Mouse (Mus musculus) embryonic facial prominence, embryonic 15.5 days (tissue): ENCODE results near the gene Zmiz2. TPM values are rescaled to one million over a fixed set of nuclear protein-coding genes. Genes with fewer than 3 reads are reported as not detected.

Experiments
- ATAC-seq: fragments of 200-750 bp; cut with Nextera tagmentation; 2 replicates; pipeline ENCODE4 v1.8.0; 2017; ENCODE audit warnings: low read depth, moderate TSS enrichment; ENCODE audit not compliant: insufficient number of reproducible peaks, low FRiP score, low TSS enrichment
- H3K27ac ChIP-seq: fragments of 300-500 bp; sonication (generic); replicated peaks from 2 replicates; pipeline ENCODE4 v1.5.1; 2015; ENCODE audit warnings: mild to moderate bottlenecking, inconsistent platforms
- H3K27me3 ChIP-seq: fragments of 300-500 bp; sonication (generic); 2 replicates; pipeline ENCODE4 v1.6.1; 2015; ENCODE audit warnings: inconsistent platforms
- H3K36me3 ChIP-seq: fragments of 300-500 bp; sonication (generic); 2 replicates; pipeline ENCODE4 v1.6.1; 2015; ENCODE audit warnings: mild to moderate bottlenecking, inconsistent platforms
- H3K4me1 ChIP-seq: fragments of 300-500 bp; sonication (generic); 2 replicates; pipeline ENCODE4 v1.6.1; 2015; ENCODE audit warnings: inconsistent platforms
- H3K4me2 ChIP-seq: fragments of 300-500 bp; sonication (generic); replicated peaks from 2 replicates; pipeline ENCODE4 v1.6.1; 2015; ENCODE audit warnings: mild to moderate bottlenecking, inconsistent platforms
- H3K4me3 ChIP-seq: fragments of 300-500 bp; sonication (generic); replicated peaks from 2 replicates; pipeline ENCODE4 v1.5.1; 2015; ENCODE audit warnings: mild to moderate bottlenecking, inconsistent platforms
- H3K9ac ChIP-seq: fragments of 300-500 bp; sonication (generic); 2 replicates; pipeline ENCODE4 v1.6.1; 2015; ENCODE audit warnings: inconsistent platforms
- H3K9me3 ChIP-seq: fragments of 300-500 bp; sonication (generic); replicated peaks from 2 replicates; pipeline ENCODE4 v1.6.1; 2016; ENCODE audit warnings: inconsistent platforms
- WGBS: fragments of 180-500 bp; shearing (Covaris S2); methylation state at CpG from one replicate; pipeline ENCODE4 v1.1.7; 2015; 5-methylcytosine and 5-hydroxymethylcytosine counted together
- polyA plus RNA-seq: library from polyadenylated mRNA; unstranded; fragments of >200 nt; fragmentation: Nextera tagmentation; extraction: Ambion mirVana; gene quantifications from 2 replicates; pipeline ENCODE4 v1.2.1, GENCODE M21; 2015

Gene Zmiz2
- polyA plus RNA-seq, 1 experiment from 2014 or later: 12.9 TPM

GRCm38 (mm10) chr11:6371376-6372155 is 17.3 kb upstream of the Zmiz2 start:
- H3K36me3 ChIP-seq: no peaks in the 10 kb centered on the region
- no peak overlapping the region for H3K27ac ChIP-seq
- no peaks in the 10 kb centered on the region for H3K9me3 ChIP-seq
- no peaks in the 10 kb centered on the region for H3K27me3 ChIP-seq
- no peaks in the 10 kb centered on the region for H3K4me1 ChIP-seq
- no peak for ATAC-seq
- no peak overlapping the region for H3K9ac ChIP-seq
- no peak overlapping the region for H3K4me3 ChIP-seq
- 86% methylated on average over 11 of the region's 11 CpGs for WGBS
- H3K4me2 ChIP-seq: no peak overlapping the region

- H3K27me3 ChIP-seq: no peaks in the 10 kb centered on the region
- H3K4me1 ChIP-seq: no peaks in the 10 kb centered on the region
- WGBS: 88% methylated on average over 9 of the region's 9 CpGs
- no peaks in the 10 kb centered on the region for H3K36me3 ChIP-seq
- no peak overlapping the region for H3K4me2 ChIP-seq
- ATAC-seq: no peak
- H3K9me3 ChIP-seq: no peaks in the 10 kb centered on the region
- no peak overlapping the region for H3K9ac ChIP-seq
- H3K27ac ChIP-seq: no peak overlapping the region
- H3K4me3 ChIP-seq: no peak overlapping the region
Observed at GRCm38 (mm10) chr11:6372784-6373183, 16.1 kb upstream of the Zmiz2 start.

GRCm38 (mm10) chr11:6380916-6381315 is 8.0 kb upstream of the Zmiz2 start:
- Histone ChIP-seq H3K9ac (no peak overlapping the region), H3K36me3 (no peaks in the 10 kb centered on the region), H3K27ac (no peak overlapping the region), H3K4me3 (no peak overlapping the region), H3K4me2 (no peak overlapping the region), H3K4me1 (no peaks in the 10 kb centered on the region), H3K27me3 (no peaks in the 10 kb centered on the region), H3K9me3 (no peaks in the 10 kb centered on the region)
- WGBS: 79% methylated on average over 6 of the region's 6 CpGs
- no peak for ATAC-seq

GRCm38 (mm10) chr11:6388126-6388725 is 648 bp upstream of the Zmiz2 start:
- Histone ChIP-seq H3K27me3 (no peaks in the 10 kb centered on the region), H3K9ac (no peak overlapping the region), H3K9me3 (no peaks in the 10 kb centered on the region), H3K4me3 (peak overlapping the region; percentile 82; the same call in 1 of the 2 replicates), H3K27ac (peak overlapping the region; percentile 95), H3K4me2 (peak overlapping the region; percentile 41; the same call in 1 of the 2 replicates), H3K4me1 (peaks cover 23% of the 10 kb centered on the region), H3K36me3 (peaks cover 5% of the 10 kb centered on the region; the same call in 1 of the 2 replicates)
- WGBS: 88% methylated on average over 6 of the region's 6 CpGs
- no peak for ATAC-seq

DNA sequence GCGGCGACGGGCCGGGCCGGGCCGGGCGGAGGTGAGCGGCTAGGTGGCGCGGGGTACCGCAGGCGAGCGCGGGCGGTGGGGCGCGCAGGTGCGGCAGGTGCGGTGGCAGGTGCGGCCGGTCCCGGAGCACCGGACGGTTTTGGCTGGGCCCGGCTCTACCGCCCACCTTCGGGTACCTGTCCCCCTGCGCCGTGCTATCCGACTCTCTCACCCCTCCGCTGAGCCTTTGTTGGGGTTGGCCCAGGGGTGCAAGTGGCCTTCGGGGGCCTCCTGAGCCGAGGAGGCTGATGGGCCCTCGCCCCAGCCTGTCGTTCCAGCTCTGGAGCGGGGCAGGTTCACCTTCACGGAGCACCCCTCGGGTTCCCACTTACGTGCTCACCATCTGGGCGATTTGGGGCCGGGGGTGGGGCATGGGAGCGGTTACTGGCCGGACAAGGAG is 628 bp downstream of the Zmiz2 start:
- under 1% methylated on average over 40 of the region's 43 CpGs for WGBS
- peak overlapping the region; percentile 76 for H3K9ac ChIP-seq
- no peaks in the 10 kb centered on the region for H3K9me3 ChIP-seq
- ATAC-seq: no peak
- H3K27me3 ChIP-seq: no peaks in the 10 kb centered on the region
- H3K4me1 ChIP-seq: peaks cover 23% of the 10 kb centered on the region
- peak overlapping the region; percentile 82 for H3K4me3 ChIP-seq
- 0 out of 2 replicates have a peak overlapping the region, but pooled peaks have one; percentile 48 for H3K27ac ChIP-seq
- H3K36me3 ChIP-seq: peaks cover 5% of the 10 kb centered on the region; the same call in 1 of the 2 replicates
- H3K4me2 ChIP-seq: peak overlapping the region; percentile 84

DNA sequence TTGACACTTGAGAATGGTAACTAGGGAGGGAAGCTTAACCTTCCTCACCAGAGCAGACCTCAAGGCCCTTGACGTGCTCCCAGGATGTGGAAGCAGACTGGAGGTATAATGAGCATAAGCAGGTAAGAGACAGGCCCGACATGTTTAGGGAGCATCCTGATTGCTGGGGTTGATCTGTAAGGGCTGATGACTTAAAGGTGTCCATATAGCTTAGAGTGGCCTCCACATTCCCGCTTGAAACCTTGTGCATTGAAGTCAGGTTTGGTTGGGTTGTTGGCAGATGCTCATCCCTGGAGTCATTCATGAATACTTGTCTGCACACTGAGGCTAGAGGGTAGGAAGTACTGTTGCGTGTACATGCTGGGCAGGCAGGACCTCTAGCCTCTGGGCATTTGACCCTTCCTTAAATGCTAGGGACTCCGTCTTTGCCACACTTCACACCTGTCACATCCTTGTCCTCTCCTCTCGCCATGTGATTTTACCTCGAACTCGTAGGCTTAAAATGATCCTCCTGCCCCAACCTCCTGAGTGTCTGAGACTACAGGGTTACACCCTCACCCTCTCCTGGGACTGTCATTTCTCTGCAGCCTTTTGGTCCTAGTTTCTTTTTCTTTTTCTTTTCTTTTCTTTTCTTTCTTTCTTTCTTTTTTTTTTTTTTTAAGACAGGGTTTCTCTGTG is 1.6 kb downstream of the Zmiz2 start:
- Histone ChIP-seq H3K9ac (peak overlapping the region; percentile 76; the same call in 1 of the 2 replicates), H3K36me3 (peaks cover 5% of the 10 kb centered on the region; the same call in 1 of the 2 replicates), H3K27me3 (no peaks in the 10 kb centered on the region), H3K9me3 (no peaks in the 10 kb centered on the region), H3K27ac (no peak overlapping the region), H3K4me3 (peak overlapping the region; percentile 82), H3K4me1 (peaks cover 23% of the 10 kb centered on the region), H3K4me2 (peak overlapping the region; percentile 84)
- 78% methylated on average over 8 of the region's 8 CpGs for WGBS
- ATAC-seq: no peak

GRCm38 (mm10) chr11:6391516-6392276 is 2.8 kb downstream of the Zmiz2 start:
- 80% methylated on average over 8 of the region's 8 CpGs for WGBS
- H3K27ac ChIP-seq: no peak overlapping the region
- H3K9ac ChIP-seq: no peak overlapping the region
- no peaks in the 10 kb centered on the region for H3K9me3 ChIP-seq
- peaks cover 14% of the 10 kb centered on the region for H3K36me3 ChIP-seq
- no peaks in the 10 kb centered on the region for H3K27me3 ChIP-seq
- no peak overlapping the region for H3K4me3 ChIP-seq
- no peak overlapping the region for H3K4me2 ChIP-seq
- H3K4me1 ChIP-seq: peaks cover 23% of the 10 kb centered on the region
- ATAC-seq: no peak

DNA sequence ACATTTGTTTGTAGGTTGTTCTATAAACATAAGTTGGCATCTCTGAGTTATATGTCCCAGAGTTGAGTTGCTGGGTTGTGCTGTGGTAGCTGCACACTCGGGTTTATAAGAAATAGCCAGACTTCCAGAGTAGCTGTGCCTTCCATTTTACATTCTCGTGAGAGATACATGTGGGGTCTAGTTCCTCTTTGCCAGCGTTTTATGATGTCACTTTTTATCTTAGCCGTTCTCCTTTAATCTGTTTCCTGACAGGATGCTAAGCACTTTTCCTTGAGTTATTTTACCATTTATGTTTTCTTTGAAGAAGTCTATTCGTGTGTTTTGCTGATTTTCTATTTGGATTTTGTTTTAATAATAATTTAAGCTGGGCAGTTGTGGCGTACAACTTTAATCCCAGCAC is 4.0 kb downstream of the Zmiz2 start:
- H3K27ac ChIP-seq: no peak overlapping the region
- no peak for ATAC-seq
- no peak overlapping the region for H3K4me3 ChIP-seq
- no peak overlapping the region for H3K4me2 ChIP-seq
- H3K9ac ChIP-seq: no peak overlapping the region
- H3K4me1 ChIP-seq: peaks cover 23% of the 10 kb centered on the region
- 79% methylated on average over 6 of the region's 6 CpGs for WGBS
- H3K36me3 ChIP-seq: peaks cover 25% of the 10 kb centered on the region
- H3K27me3 ChIP-seq: no peaks in the 10 kb centered on the region
- H3K9me3 ChIP-seq: no peaks in the 10 kb centered on the region

DNA sequence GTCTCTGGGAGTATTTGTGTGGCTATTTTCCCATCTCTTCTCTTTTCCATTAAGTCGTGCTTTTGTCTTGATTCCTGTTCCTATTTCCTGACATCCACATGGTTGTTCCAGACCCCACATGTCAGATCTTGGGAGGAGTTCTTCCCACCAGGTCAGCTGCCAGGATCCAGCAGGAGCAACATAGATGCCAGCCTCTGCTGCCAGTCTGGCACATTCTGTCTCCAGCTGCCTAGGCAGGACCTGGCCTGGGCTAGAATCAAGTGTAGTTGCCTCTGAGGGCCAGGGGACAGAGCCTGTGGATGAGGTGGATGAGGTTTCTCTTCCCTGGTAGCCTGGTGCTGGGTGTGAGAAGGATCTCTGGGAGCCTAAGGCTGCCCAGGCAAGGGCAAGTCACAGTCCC is 5.0 kb downstream of the Zmiz2 start:
- no peak overlapping the region for H3K9ac ChIP-seq

DNA sequence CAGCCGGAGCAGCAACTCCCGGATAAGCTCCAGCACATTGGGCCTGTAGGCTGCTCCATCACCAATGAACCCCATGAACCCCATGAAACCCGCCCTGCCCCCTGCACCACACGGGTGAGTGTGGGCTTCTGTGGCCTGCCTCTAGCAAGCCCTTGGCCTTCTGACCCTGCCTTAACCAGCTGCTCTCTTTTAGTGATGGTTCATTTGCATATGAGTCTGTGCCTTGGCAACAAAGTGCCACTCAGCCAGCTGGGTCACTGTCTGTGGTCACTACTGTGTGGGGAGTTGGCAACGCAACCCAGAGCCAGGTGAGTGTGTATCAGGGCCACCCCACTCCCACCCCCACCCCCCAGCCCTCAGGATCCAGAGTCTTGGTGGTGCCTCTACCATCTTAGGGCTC is 6.7 kb downstream of the Zmiz2 start:
- no peak overlapping the region for H3K4me2 ChIP-seq
- H3K36me3 ChIP-seq: peaks cover 52% of the 10 kb centered on the region
- no peak overlapping the region for H3K4me3 ChIP-seq
- no peaks in the 10 kb centered on the region for H3K9me3 ChIP-seq
- H3K4me1 ChIP-seq: peaks cover 11% of the 10 kb centered on the region
- 88% methylated on average over 5 of the region's 5 CpGs for WGBS
- no peak for ATAC-seq
- H3K27me3 ChIP-seq: no peaks in the 10 kb centered on the region
- no peak overlapping the region for H3K27ac ChIP-seq
- H3K9ac ChIP-seq: no peak overlapping the region

More for the DNA sequence above, 5.0 kb downstream of the Zmiz2 start:
- H3K9me3 ChIP-seq: no peaks in the 10 kb centered on the region
- H3K27me3 ChIP-seq: no peaks in the 10 kb centered on the region
- no peak overlapping the region for H3K4me2 ChIP-seq
- no peak for ATAC-seq
- WGBS: 50% methylated on average over 1 of the region's 1 CpGs
- H3K4me3 ChIP-seq: no peak overlapping the region
- peaks cover 23% of the 10 kb centered on the region for H3K4me1 ChIP-seq
- peaks cover 35% of the 10 kb centered on the region for H3K36me3 ChIP-seq
- H3K27ac ChIP-seq: no peak overlapping the region

GRCm38 (mm10) chr11:6398141-6398540 is 9.3 kb downstream of the Zmiz2 start:
- H3K4me1 ChIP-seq: no peaks in the 10 kb centered on the region
- no peak overlapping the region for H3K27ac ChIP-seq
- H3K4me3 ChIP-seq: no peak overlapping the region
- H3K9ac ChIP-seq: no peak overlapping the region
- 93% methylated on average over 10 of the region's 10 CpGs for WGBS
- no peak for ATAC-seq
- no peak overlapping the region for H3K4me2 ChIP-seq
- no peaks in the 10 kb centered on the region for H3K9me3 ChIP-seq
- peaks cover 73% of the 10 kb centered on the region for H3K36me3 ChIP-seq
- no peaks in the 10 kb centered on the region for H3K27me3 ChIP-seq
